Mouse (Mus musculus): ENCODE data around the gene Dnajb11. TPM values are rescaled to one million over a fixed set of nuclear protein-coding genes. Genes with fewer than 3 reads are reported as not detected.

Gene Dnajb11
- polyA plus RNA-seq, 1 experiment from 2014 or later: 97.4 TPM

Other genes with a start within 250 kb of the Dnajb11 start
- 2.5 and 4.6 TPM in 2 replicates for gene Dgkg, start 200.6 kb upstream of the Dnajb11 start, polyA plus RNA-seq (2015; fragmentation: Nextera tagmentation; extraction: Ambion mirVana)
- gene Crygs, start 46.3 kb upstream of the Dnajb11 start, polyA plus RNA-seq (2015; fragmentation: Nextera tagmentation; extraction: Ambion mirVana): not detected in 2 replicates
- gene Tbccd1, start 176 bp upstream of the Dnajb11 start, polyA plus RNA-seq (2015; fragmentation: Nextera tagmentation; extraction: Ambion mirVana): 20.5 and 24.0 TPM in 2 replicates
- not detected in 2 replicates for gene Ahsg, start 33.4 kb downstream of the Dnajb11 start, polyA plus RNA-seq (2015; fragmentation: Nextera tagmentation; extraction: Ambion mirVana)
- not detected in 2 replicates for gene Fetub, start 60.5 kb downstream of the Dnajb11 start, polyA plus RNA-seq (2015; fragmentation: Nextera tagmentation; extraction: Ambion mirVana)
- 0.24 TPM in 2 replicates for gene Hrg, start 93.2 kb downstream of the Dnajb11 start, polyA plus RNA-seq (2015; fragmentation: Nextera tagmentation; extraction: Ambion mirVana)
- gene Kng2, start 171.6 kb downstream of the Dnajb11 start, polyA plus RNA-seq (2015; fragmentation: Nextera tagmentation; extraction: Ambion mirVana): not detected in 2 replicates
- not detected in 2 replicates for gene Kng1, start 200.0 kb downstream of the Dnajb11 start, polyA plus RNA-seq (2015; fragmentation: Nextera tagmentation; extraction: Ambion mirVana)
- 364 and 366 TPM in 2 replicates for gene Eif4a2, start 249.6 kb downstream of the Dnajb11 start, polyA plus RNA-seq (2015; fragmentation: Nextera tagmentation; extraction: Ambion mirVana)

Data from midbrain, embryonic 16.5 days (tissue).